Mouse (Mus musculus): ENCODE measurements around the gene Slitrk1.

Gene Slitrk1

GRCm38 (mm10) chr14:108913714-108914263 lies at the start of gene Slitrk1:
TSS of gene Slitrk1 (minus strand) at chr14:108914158.
- no peak for DNase-seq (ENCODE audit: low spot score)

DNA sequence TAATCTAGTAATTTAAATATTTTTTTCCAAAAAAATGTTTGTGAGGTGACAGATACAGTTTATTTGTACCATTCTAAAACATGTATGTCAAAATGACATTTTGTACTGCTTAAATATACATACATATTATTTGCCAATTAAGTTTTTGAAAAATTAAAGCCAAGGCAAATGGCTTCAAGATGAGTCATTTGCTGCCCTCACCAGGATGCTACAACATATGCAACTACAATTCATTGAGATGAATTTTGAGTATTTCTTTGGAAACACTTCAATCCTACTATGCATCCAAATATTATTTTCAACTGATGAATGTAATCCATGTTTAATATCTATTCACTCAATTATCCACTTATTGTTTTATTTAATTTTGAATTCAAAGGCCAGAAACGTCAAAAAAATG lies 21.8 kb upstream of the Slitrk1 start:
- DNase-seq (ENCODE audit: low spot score) = no peak

- DNase-seq (ENCODE audit: low spot score) = no peak
These were observed 378 bp upstream of the Slitrk1 start for GRCm38 (mm10) chr14:108914336-108914735.

GRCm38 (mm10) chr14:108912876-108913490 lies 975 bp downstream of the Slitrk1 start:
- DNase-seq (ENCODE audit: low spot score) = no peak

DNA sequence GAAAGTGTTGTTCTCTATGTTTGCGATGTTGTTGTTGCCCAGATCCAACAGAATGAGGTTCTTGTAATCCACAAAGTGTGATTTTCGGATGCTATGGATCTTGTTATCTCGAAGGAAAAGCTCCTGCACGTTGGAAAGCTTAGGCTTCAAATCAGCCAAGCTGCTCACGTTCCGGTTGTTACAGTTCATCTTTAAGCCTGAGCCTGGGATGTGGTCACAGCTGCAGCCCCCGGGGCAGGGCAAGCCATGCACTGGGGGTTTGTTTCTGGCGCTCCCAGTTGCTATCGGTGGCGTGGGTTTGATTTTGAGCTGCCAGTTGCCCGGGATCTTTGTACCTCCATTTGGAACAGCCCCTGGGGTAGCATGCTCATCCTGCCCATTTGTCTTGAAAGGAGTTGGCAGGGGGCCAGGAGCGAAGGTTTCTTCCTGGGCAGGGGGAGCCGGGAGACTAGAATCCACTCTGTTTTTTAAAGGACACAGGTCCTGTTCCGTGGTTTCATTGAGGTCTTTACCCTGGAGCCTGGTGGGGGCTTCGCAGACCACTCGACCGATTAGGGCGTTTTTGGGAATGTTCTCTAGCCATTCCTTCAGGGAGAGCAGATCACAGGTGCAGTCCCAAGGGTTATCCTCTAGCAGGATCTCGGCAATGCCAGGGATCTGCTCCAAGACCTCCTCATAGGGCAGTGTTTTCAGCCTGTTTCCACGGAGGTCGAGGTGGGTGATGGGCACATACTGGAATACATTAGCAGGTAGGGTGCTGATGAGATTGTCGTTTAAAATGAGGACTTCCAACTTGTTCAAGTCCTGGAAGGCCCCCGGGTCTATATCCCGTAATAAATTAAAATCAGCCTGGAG lies 1.7 kb downstream of the Slitrk1 start:
- no peak for DNase-seq (ENCODE audit: low spot score)

DNA sequence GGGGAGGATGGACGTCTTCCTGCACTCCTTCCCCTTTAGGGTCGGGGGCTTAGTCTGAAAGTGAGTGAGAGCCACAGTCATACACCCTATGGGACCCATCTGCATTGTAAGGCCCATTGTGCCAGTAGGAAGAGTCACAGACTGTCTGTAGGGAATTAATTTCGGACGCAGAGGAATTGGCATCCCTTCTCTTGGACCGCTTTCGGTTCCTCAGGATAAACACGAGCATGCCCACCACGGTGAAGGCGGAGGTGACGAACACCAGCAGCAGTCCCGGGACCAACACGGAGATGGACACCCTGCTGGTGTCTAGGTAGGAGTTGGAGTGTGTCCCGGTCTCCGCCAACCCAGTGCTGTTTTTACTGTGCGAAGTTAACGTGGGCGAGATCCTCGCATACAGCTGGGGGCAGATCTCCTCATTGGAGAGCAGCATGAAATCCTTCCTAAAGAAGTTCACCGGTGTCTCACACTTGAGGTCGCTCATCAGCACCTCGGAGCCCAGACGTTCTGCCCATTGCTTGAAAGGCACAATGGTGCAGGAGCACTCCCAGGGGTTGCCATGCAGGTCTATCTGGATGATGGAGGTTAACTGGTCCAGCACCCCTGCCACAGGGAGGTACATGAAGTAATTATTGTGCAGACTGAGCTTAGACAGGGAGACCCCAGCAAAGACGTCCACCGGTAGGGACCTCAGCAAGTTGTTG lies 2.7 kb downstream of the Slitrk1 start:
- no peak for DNase-seq (ENCODE audit: low spot score)

- DNase-seq (ENCODE audit: low spot score) = no peak
These were observed 3.4 kb downstream of the Slitrk1 start for GRCm38 (mm10) chr14:108910449-108911137.

DNA sequence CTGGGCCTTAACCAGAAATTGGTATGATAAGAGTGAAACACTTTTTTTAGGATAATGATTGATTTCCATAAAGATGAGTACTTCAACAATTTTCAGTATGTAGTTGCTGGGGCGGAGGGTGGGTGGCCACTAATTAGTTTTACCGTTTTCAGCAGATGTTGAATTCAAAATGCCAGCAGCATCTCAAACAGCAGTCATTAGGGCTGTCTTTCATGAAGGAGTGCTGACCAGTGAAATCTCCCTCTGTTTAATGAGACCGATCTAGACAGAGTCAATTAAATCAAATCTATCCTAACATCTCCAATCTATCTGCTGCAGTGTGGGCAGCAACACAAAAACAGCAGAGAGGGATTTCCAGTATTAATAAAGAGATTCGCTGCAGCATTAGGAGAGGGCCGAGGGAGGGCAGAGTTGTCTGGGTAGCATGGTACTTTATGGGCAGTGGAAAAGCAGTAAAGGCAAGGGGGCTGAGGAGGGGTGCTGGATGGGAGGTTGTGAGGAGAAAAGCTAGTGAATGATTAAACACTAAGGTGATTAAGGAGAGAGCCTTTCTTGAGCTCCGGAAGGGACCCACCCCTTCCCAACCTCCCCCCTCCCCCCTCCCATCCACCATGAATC lies 4.5 kb downstream of the Slitrk1 start:
- no peak for DNase-seq (ENCODE audit: low spot score)

- no peak for DNase-seq (ENCODE audit: low spot score)
These were observed 15.4 kb downstream of the Slitrk1 start for GRCm38 (mm10) chr14:108898601-108899000.

DNA sequence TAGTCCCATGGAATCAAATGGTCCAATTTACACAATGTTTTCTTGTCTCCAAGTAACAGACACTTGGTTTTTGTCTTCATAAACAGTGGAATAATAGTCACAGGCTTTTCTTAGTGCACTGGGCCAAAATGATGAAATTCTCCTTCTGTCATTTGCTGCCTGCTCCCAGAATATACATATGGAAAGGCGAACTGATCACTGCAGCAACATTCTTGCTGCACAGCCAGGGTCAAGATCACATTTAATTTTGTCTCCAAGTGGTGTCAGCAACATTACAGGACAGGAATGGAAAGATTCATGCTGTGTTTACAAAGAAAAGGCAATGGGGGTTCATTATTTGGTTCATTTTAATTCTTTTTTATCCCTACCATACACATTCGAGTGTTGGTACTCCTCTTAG lies 18.5 kb downstream of the Slitrk1 start:
- DNase-seq (ENCODE audit: low spot score) = no peak

DNA sequence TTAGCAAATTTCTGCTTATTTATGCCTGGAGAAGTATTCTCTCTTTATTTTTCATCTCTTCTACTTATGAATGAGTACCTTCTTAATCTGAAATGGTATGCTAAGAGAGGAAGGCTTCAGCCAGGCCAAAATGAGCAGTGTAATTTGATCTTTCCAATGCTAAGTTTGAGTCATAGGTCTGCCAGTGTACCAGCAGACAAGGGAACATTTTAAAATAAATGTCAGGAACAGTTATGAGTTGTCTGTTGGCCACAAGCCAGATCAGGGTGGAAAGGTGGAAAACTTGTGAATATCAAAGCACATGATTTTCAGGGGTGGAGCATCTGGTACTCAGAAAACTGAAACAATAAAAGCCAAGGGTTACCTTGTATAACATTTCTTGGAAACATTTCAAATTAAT lies 46.1 kb downstream of the Slitrk1 start:
- no peak for DNase-seq (ENCODE audit: low spot score)

DNA sequence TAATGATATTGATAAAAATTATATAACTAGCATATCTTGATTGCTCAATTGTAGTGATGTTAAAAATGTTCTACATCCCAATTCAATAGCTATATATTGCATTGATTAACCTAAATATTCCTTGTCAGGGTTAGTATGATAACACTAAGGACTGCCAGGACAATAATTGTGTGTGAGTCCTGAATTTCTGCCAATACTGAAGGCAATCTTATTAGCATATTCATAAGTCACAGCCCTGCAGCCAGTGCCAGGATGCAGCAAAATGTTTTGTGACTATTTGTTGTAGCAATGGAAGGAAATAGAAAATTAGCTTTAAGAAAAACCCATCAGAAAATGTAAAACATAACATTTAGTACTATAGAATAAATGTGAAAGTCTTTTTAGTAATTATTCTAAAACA lies 49.3 kb downstream of the Slitrk1 start:
- DNase-seq (ENCODE audit: low spot score) = no peak

DNA sequence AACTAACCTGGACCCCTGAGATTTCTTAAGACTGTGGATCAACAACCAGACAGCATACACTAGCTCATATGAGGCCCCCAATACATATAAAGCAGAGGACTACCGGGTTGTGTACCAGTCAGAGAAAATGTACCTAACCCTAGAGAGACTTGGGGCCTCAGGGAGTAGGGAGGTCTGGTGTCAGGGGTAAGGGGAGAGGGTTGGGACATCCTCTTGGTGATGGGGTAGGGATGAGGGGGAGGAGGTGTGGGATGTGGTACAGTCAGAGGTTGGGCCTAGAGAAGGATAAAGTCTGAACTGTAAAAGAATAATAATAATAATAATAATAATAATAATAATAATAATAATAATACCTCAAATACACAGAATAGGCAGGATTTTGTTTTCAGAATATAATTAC lies 54.6 kb downstream of the Slitrk1 start:
- no peak for DNase-seq (ENCODE audit: low spot score)

Data from urinary bladder, postnatal 10 days (tissue).